Mouse (Mus musculus): ENCODE data around the gene Brf1.

Brf1 gene

DNA sequence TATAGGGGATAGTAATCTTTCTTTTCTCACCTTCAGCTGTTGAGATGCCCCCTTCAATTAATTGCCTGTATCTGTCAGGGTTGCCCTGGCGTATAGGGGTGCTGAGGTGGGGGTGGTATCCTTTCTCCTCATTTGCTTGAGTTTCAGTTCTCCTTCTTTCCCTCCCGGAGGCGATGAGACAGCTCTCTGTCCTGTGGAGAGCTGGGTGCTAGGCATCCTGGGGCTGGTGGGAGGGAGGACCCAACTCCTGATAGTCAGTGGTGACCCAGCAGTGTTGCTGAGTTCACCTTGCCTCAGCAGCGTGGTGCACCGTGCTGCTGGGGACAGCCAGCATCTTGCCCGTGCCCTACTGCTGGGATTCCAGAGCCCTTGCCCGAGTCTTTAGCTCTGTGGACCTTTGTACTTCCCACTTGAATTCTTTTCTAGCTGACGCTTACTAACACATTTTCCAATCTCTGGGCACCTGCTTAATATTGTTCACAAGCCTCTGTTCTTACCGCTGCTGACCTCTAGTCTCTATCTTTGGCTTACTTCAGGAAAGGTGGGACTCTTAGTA, 17.0 kb upstream of the Brf1 start:
- in situ Hi-C loops (cut with MseI, MboI): no loop called here

DNA sequence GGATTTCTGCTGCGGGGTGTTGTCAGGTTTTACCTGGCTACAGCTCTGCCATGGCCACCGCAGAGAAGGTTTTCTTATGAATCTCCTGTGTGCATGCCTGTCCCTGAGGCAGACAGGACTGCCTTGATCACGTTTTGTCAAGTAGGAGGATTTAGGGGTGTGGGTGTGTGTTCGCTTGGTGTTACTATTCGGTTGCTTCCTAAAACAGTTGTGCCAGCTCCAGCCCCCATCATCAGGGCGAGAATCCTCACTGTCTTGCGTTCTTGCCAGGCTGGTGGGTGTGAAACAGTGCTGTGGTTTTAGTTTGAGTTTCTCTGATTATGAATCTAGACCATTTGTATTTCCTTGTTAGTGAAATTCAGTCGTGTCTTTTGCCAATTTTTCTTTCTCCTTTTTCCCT, 16.5 kb upstream of the Brf1 start:
- in situ Hi-C loops (cut with MseI, MboI): no loop called here

GRCm38 (mm10) chr12:113015956-113016355, 15.5 kb upstream of the Brf1 start:
- in situ Hi-C loops (cut with MseI, MboI): no loop called here

DNA sequence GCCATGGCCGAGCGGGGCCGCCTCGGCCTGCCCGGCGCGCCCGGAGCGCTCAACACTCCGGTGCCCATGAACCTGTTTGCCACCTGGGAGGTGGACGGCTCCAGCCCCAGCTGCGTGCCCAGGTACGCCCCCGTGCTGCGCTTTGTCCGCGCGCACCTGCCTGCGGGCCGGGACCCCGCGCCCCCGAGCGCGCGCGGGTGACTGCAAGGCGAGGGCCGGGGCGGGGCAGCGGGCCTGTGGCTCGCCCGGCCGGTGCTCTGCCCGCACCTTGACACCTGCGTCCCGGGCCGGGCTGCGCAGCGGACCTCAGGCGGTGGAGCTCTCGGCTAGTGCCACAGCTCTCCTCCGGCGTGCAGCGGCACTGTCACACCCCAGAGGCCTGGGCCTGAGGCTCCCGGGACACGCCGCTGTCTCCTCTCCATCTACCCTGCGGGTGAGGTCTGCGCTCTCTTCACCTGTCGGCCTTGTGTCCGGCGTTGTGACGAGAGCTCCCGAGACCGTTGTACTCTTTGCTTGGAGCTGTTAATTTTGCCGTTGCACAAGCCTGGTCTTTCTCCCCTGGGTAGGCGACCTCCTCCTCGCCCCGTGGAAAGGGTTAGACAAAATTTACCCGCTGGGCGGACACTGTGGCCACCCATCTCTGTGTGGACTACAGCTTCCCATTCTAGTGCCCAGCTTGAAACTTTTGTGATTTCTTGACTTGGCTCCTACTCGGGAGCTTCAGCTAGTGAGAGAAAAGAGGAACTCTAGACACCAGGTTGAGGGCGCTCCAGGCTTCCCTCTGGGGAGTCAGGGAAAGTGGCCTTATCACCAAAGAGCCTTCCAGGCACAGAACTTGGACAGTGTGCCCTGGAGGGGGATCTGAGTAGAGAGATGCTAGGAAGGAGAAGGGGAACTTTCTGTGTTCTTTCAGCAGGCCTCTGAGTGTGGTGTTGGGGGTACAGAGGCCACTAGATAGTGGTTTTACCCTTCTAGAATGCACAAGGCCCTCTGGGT, 14.4 kb upstream of the Brf1 start:
- in situ Hi-C loops (cut with MseI, MboI): no loop called here

DNA sequence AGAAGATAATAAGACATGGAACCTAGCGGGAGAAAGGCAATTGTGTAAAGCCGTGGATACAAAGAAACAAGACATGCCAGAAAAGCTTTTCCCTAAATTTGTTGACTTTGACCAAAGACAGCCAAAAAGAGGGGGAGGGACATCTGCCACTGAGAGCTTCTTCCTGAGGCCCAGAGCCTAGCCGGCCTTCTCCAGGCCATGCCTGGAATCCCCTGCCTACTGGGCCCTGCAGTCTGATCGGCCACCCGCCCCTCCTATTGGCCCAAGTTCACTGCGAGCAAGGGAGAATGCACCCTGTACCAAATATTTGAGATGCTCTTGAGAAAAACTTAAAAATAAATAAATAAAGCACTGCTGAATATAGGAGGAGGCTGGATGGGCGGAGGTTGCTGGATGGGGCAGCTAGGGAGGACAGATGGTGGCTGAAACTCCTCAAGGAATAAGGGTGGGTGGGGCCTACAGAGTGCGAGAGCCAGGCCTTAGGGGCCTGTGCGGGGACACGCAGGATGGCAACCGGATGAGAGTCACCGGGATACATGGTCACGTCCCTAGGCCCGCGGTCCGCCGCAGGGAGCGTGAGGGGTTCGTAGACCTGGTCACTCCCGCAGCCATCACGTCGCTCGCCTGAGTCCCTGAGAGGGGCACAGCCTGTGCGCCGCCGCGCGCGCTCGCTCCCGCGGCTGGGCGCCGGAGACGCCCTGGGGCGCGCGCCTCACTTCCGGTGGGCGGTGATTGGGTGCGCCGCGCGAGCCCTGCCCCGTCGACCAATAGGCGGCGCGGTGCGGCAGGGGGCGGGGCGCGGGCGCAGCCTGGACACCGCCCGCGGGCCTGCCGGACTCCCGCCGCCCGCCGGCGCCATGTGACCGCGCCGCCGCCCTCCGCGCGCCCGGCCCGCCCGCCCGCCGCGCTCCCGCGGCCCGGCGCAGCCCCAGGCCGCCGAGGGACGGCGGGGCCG, 13.4 kb upstream of the Brf1 start, which contains the start of gene Pacs2:
Gene Pacs2, plus strand, starts transcription at position 905 of the 955 bp plus-strand sequence.
- in situ Hi-C loops (cut with MseI, MboI): no loop called here

- in situ Hi-C loops (cut with MseI, MboI): no loop called here
Measured at GRCm38 (mm10) chr12:113013021-113013491, 12.6 kb upstream of the Brf1 start.

- in situ Hi-C loops (cut with MseI, MboI): no loop called here
Measured at GRCm38 (mm10) chr12:113012443-113012842, 11.9 kb upstream of the Brf1 start.

DNA sequence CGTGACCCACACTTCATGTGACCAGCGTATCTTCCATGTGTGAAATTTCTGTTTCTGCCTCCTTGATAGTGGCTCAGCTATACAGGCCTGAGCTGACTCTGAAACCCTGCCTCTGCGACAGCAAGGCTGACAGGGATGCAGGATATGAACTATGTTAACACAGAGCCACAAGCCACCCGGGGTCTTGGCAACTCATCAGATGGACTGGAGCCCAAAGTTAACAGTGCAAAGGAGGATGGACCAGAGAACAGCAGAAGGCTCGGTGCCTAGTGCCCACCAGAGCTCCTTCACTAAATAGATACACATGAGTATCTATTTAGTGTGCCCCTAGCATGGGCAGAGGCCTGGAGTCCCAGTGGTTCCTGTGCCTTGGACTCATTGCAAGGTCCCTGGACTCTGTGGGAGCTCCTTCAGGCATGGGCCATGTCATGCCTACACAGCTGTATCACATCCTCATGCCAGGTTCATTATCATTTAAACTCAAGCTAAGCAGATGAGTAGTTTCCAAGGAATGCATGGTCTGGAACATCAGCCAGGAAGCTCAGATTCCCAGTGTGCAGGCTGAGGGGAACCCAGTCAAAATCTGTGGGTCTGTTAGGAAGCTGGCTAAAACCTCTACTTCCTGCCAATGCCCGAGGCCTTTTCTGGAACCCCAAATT, 11.3 kb upstream of the Brf1 start:
- in situ Hi-C loops (cut with MseI, MboI): no loop called here

- in situ Hi-C loops (cut with MseI, MboI): no loop called here
Measured at GRCm38 (mm10) chr12:113004993-113005392, 4.5 kb upstream of the Brf1 start.

DNA sequence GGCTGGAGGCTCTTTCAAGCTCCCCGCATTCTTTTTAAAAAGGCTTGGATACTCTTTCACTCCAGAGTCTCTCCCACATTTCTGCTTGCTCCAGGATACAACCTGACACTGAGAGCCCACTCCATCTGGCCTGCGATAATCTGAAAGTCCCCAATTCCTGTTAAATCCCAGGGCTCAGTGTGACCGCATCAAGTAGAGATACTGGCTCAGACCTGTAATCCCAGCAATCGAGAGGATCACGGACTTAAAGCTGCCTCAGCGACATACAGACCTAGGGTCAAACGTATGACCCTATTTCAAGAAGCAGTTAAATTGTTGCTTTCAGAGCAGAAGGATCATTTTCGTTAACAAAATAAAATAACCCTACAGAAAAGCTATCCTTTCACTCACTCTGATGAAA, 3.5 kb upstream of the Brf1 start:
- in situ Hi-C loops (cut with MseI, MboI): no loop called here

GRCm38 (mm10) chr12:113002667-113003066, 2.2 kb upstream of the Brf1 start:
- in situ Hi-C loops (cut with MseI, MboI): no loop called here

- in situ Hi-C loops (cut with MseI, MboI): no loop called here
Measured at GRCm38 (mm10) chr12:113001133-113001474, 600 bp upstream of the Brf1 start.

GRCm38 (mm10) chr12:112999569-113000293, 773 bp downstream of the Brf1 start:
- in situ Hi-C loops (cut with MseI, MboI): no loop called here

- in situ Hi-C loops (cut with MseI, MboI): no loop called here
Measured at GRCm38 (mm10) chr12:112994153-112994552, 6.4 kb downstream of the Brf1 start.

GRCm38 (mm10) chr12:112991444-112991843, 9.1 kb downstream of the Brf1 start:
- in situ Hi-C loops (cut with MseI, MboI): no loop called here

DNA sequence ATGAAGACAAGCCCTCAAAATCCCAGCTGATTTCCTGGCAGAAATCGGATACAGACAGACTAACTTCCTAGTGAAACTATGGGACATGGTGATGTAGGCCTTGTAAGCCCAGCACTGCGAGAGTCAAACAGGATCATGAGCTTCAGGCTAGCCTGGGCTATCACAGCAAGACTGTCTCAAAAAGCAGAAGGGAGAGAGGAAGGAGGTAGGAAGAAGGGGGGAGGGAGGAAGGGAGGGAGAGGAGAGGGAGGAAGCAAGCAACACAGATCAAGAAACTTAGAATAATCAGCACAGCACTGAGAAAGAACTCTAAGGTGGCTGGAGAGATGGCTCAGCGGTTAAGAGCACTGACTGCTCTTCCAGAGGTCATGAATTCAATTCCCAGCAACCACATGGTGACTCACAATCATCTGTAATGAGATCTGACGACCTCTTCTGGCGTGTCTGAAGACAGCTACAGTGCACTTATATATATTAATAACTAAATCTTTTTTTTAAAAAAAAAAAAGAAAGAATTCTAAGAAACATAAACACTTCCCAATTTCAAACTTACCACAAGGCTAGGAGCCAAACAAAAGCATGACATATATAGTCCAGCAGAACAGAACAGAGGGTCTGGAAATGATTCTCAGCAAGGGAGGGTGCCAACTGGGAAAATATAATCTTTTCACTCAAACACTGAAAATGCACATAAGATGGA, 9.6 kb downstream of the Brf1 start:
- in situ Hi-C loops (cut with MseI, MboI): no loop called here

DNA sequence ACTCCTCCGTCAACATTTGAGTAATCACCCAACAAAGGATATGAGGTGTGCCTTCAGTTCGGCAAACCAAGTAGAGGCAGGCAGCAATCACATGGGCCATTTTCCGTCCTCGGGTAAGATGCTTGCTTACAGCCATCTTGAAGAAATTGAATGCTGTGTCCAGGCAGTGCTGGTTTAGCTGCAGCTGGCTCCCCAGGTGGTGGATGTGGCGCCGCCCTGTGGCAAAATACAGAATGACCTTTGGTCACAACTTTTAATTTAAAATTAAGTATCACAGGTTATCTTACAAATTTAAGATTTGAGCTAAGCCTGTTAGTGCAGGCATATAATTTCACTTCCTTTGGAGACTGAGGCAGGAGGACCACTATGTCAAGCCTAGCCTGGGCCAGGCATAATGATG, 12.6 kb downstream of the Brf1 start:
- in situ Hi-C loops (cut with MseI, MboI): no loop called here

DNA sequence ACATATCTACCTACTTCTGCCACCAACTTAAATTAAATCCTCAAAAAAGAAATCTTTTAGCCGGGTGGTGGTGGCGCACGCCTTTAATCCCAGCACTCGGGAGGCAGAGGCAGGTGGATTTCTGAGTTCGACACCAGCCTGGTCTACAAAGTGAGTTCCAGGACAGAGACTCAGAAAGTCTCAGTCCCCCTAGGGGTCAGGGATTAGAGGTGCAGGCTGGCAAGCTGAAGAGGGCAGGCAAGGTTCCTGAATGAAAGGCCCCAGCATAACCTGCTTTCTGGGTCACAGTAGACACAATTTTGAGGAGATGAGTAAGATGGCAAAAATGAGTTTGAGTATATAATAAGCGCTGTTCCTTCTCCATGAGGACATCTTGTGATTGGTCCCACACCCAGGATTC, 15.2 kb downstream of the Brf1 start:
- in situ Hi-C loops (cut with MseI, MboI): no loop called here

DNA sequence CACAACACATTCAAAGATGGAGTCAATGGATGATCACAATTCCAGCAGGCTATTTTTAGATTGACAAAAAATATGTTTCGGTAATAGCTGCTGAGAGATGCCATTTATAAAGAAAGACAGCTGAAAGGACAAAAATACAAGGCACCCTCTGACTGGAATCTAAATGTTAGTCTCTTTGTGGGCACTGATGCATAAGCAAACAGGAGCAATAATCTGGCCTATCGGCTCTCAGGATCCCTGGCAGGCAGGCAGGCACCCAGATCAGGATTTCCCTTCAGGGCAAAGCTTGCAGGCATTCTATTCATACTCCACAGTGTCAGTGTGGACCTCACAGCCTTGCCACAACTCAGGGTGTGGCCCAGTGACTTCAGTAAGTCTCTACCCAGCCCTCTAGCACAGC, 18.5 kb downstream of the Brf1 start:
- in situ Hi-C loops (cut with MseI, MboI): no loop called here

GRCm38 (mm10) chr12:112977156-112977555, 23.3 kb downstream of the Brf1 start:
- in situ Hi-C loops (cut with MseI, MboI): no loop called here
